Mouse (Mus musculus) CD8-positive naive resting alpha-beta T cell, adult 57 days (primary cell): ENCODE results near the gene Suclg1. TPM values are rescaled to one million over a fixed set of nuclear protein-coding genes. Genes with fewer than 3 reads are reported as not detected.

Source experiments
- total RNA-seq: library from RNA; stranded (reverse); gene quantifications from one replicate; pipeline ENCODE4 v1.2.4, GENCODE M21; 2023

The Suclg1 gene
- total RNA-seq: 39.4 TPM

DNA sequence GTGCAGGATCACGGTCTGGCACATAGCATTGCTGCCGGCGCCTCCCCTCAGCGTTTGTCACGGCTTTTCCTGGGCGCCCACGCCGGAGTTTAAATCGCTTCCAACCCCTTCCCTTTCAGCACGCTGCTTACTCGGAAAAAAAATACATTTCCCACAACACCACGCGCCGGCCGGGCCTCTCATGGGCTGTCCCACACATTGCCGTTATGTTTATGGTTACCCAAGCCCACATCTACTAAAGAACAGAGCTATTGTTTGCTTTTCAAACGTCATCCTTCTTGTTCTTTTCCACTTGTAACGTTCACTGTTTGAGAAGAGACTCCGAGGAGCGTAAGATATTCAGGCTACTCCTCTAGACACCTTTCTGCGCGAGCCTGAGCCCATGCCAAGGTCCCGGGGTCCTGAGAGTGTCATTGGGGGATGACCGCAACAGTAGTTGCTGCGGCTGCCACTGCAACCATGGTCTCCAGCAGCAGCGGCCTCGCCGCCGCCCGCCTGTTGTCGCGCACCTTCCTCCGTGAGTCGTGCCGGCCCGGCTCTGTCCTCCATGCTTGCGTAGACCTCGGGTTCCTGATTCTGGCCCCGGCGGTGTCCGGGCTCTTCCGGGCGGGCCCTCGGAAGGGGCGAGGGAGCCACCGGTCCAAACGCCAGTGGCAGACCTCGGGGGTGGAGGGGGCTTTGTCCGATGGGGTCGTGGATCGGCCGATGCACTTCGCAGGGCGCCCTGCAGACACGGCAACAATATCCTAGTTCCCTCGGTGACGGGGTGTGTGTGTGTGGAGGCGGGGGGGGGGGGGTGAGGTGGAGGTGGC lies at the start of gene Suclg1:
Gene Suclg1 (plus strand): TSS at position 146 of the 812 bp plus-strand sequence.

DNA sequence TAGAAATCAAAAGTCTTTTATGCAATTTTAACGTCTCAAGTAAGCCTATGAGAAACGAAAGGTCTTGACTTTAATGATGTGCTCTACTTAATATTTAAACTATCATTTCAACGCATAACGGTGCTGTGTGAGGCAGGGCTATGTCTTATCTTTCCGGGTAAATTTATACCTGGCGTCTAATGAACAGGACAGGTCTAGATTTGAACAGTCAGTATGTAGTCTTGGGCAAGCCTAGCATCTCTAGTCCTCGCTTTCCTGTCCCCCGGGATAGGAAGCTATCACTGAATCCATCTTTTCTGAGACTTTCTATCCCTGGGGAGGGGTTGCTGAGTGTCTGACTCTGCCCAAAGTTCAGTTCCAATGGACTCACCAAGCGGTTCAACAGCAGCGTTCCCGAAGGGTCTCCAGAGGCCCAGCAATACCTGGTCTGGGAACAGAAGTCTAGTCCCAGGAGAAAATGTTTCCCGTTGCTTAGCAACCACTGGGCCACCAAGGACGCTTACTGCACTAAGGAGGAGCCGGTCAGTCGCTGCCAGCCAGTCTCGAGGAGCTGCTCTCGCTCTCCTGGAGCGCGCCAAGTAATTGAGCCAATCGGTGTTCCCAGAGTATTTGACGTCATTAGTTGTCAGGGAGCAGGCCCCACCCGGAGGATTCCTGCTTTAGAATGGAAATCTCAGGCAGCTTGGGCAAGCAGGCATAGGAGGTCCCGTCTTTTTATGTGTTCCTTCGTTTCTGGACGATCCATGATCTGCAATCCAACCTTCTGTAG lies 26.8 kb upstream of the Suclg1 start, which contains the start of gene Dnah6:
Gene Dnah6 (minus strand): TSS at position 463 of the 769 bp plus-strand sequence.

Other genes starting within 250 kb of the Suclg1 start
- gene Dnah6, start 26.7 kb upstream of the Suclg1 start, total RNA-seq: not detected
- not detected for gene 4931417E11Rik, start 221.3 kb downstream of the Suclg1 start, total RNA-seq